Mouse (Mus musculus): ENCODE results near the gene Tmco4.
"Not testable (repeated sequence)": the region's sequence is repeated elsewhere in the genome, so short reads cannot be mapped to it uniquely, and the experiment has no call there.

Tmco4 gene

GRCm38 (mm10) chr4:138973719-138974115 lies 1.0 kb downstream of the Tmco4 start:
- no peak for DNase-seq (ENCODE audit: low spot score in 2 of 2)

GRCm38 (mm10) chr4:138974540-138974939 lies 1.9 kb downstream of the Tmco4 start:
- DNase-seq (ENCODE audit: low spot score in 2 of 2), result not testable (repeated sequence)

GRCm38 (mm10) chr4:138975194-138975593 lies 2.5 kb downstream of the Tmco4 start:
- no peak for DNase-seq (ENCODE audit: low spot score in 2 of 2)

GRCm38 (mm10) chr4:138976046-138976445 lies 3.4 kb downstream of the Tmco4 start:
- no peak for DNase-seq (ENCODE audit: low spot score in 2 of 2)

GRCm38 (mm10) chr4:138980021-138980420 lies 7.3 kb downstream of the Tmco4 start:
- DNase-seq (ENCODE audit: low spot score in 2 of 2), result no peak

GRCm38 (mm10) chr4:138980771-138981420 lies 8.2 kb downstream of the Tmco4 start:
- no peak for DNase-seq (ENCODE audit: low spot score in 2 of 2)

GRCm38 (mm10) chr4:138983422-138983821 lies 10.7 kb downstream of the Tmco4 start:
- no peak for DNase-seq (ENCODE audit: low spot score in 2 of 2)

- DNase-seq (ENCODE audit: low spot score in 2 of 2), result no peak
Observed at GRCm38 (mm10) chr4:138984744-138985143, 12.1 kb downstream of the Tmco4 start.

GRCm38 (mm10) chr4:138986280-138986679 lies 13.6 kb downstream of the Tmco4 start:
- DNase-seq (ENCODE audit: low spot score in 2 of 2), result no peak

GRCm38 (mm10) chr4:138994389-138994788 lies 21.7 kb downstream of the Tmco4 start:
- no peak for DNase-seq (ENCODE audit: low spot score in 2 of 2)

- peak in 1 of 2 experiments; percentile 72 for DNase-seq (ENCODE audit: low spot score in 2 of 2)
Observed at GRCm38 (mm10) chr4:138996410-138996809, 23.7 kb downstream of the Tmco4 start.

- DNase-seq (ENCODE audit: low spot score in 2 of 2), result no peak
Observed at GRCm38 (mm10) chr4:138997121-138997520, 24.4 kb downstream of the Tmco4 start.

GRCm38 (mm10) chr4:138998611-138999010 lies 25.9 kb downstream of the Tmco4 start:
- no peak for DNase-seq (ENCODE audit: low spot score in 2 of 2)

GRCm38 (mm10) chr4:139001026-139001425 lies 28.3 kb downstream of the Tmco4 start:
- DNase-seq (ENCODE audit: low spot score in 2 of 2), result no peak

- DNase-seq (ENCODE audit: low spot score in 2 of 2), result no peak
Observed at GRCm38 (mm10) chr4:139001433-139001832, 28.7 kb downstream of the Tmco4 start.

- no peak for DNase-seq (ENCODE audit: low spot score in 2 of 2)
Observed at GRCm38 (mm10) chr4:139004067-139004466, 31.4 kb downstream of the Tmco4 start.

GRCm38 (mm10) chr4:139005214-139005613 lies 32.5 kb downstream of the Tmco4 start:
- no peak for DNase-seq (ENCODE audit: low spot score in 2 of 2)

- no peak for DNase-seq (ENCODE audit: low spot score in 2 of 2)
Observed at GRCm38 (mm10) chr4:139007353-139007752, 34.7 kb downstream of the Tmco4 start.

- no peak for DNase-seq (ENCODE audit: low spot score in 2 of 2)
Observed at GRCm38 (mm10) chr4:139007981-139008536, 35.4 kb downstream of the Tmco4 start.

GRCm38 (mm10) chr4:139011201-139011702 lies 38.6 kb downstream of the Tmco4 start:
- DNase-seq (ENCODE audit: low spot score in 2 of 2), result no peak

- DNase-seq (ENCODE audit: low spot score in 2 of 2), result no peak
Observed at GRCm38 (mm10) chr4:139013281-139013680, 40.6 kb downstream of the Tmco4 start.

- no peak for DNase-seq (ENCODE audit: low spot score in 2 of 2)
Observed at GRCm38 (mm10) chr4:139014793-139015192, 42.1 kb downstream of the Tmco4 start.

GRCm38 (mm10) chr4:139018388-139018787 lies 45.7 kb downstream of the Tmco4 start:
- no peak for DNase-seq (ENCODE audit: low spot score in 2 of 2)

Data from spleen, postnatal 4 days (tissue).